Mouse (Mus musculus) embryonic facial prominence, embryonic 14.5 days (tissue): ENCODE results near the gene Flnb. TPM values are rescaled to one million over a fixed set of nuclear protein-coding genes. Genes with fewer than 3 reads are reported as not detected.
A peak's percentile ranks its signal among the peaks of the same experiment; 100 is the strongest.

ENCODE experiments used
- ATAC-seq: fragments of 200-750 bp; cut with Nextera tagmentation; 2 replicates; pipeline ENCODE4 v1.8.0; 2017; ENCODE audit warnings: low read depth, moderate number of reproducible peaks, moderate TSS enrichment
- DNase-seq: peaks from one replicate; pipeline ENCODE4 v3.0.0-alpha.2; 2015; ENCODE audit warnings: low spot score
- H3K27ac ChIP-seq: fragments of 300-500 bp; sonication (generic); replicated peaks from 2 replicates; pipeline ENCODE4 v1.5.1; 2014; ENCODE audit warnings: low read depth, mild to moderate bottlenecking, low read length, moderate library complexity
- H3K27me3 ChIP-seq: fragments of 300-500 bp; sonication (generic); replicated peaks from 2 replicates; pipeline ENCODE4 v1.6.1; 2014; ENCODE audit warnings: low read length; ENCODE audit not compliant: control insufficient read depth, insufficient read depth
- H3K36me3 ChIP-seq: fragments of 300-500 bp; sonication (generic); 2 replicates; pipeline ENCODE4 v1.6.1; 2014; ENCODE audit warnings: low read length, mixed read lengths; ENCODE audit not compliant: control insufficient read depth, insufficient read depth
- H3K4me1 ChIP-seq: fragments of 300-500 bp; sonication (generic); 2 replicates; pipeline ENCODE4 v1.6.1; 2014; ENCODE audit warnings: antibody characterized with exemption, low read length; ENCODE audit not compliant: control insufficient read depth, insufficient read depth
- H3K4me2 ChIP-seq: fragments of 300-500 bp; sonication (generic); 2 replicates; pipeline ENCODE4 v1.6.1; 2014; ENCODE audit warnings: low read depth, mild to moderate bottlenecking, low read length, moderate library complexity, mixed read lengths
- H3K4me3 ChIP-seq: fragments of 300-500 bp; sonication (generic); 2 replicates; pipeline ENCODE4 v1.5.1; 2014; ENCODE audit warnings: low read depth, mild to moderate bottlenecking, low read length
- H3K9ac ChIP-seq: fragments of 300-500 bp; sonication (generic); 2 replicates; pipeline ENCODE4 v1.6.1; 2014; ENCODE audit warnings: low read depth, mild to moderate bottlenecking, low read length, moderate library complexity, mixed read lengths
- H3K9me3 ChIP-seq: fragments of 300-500 bp; sonication (generic); 2 replicates; pipeline ENCODE4 v1.6.1; 2016; ENCODE audit warnings: low read length; ENCODE audit not compliant: control insufficient read depth
- WGBS: fragments of 180-500 bp; shearing (Covaris S2); extraction: QIAGEN DNeasy Blood & Tissue Kit; methylation state at CpG from one replicate; pipeline ENCODE4 v1.1.7; 2014; 5-methylcytosine and 5-hydroxymethylcytosine counted together
- polyA plus RNA-seq: library from polyadenylated mRNA; unstranded; fragments of >200 nt; fragmentation: Nextera tagmentation; extraction: Ambion mirVana; gene quantifications from 2 replicates; pipeline ENCODE4 v1.2.1, GENCODE M21; 2014

The Flnb gene
- polyA plus RNA-seq, 1 experiment from 2014 or later, result 26.7 TPM

GRCm38 (mm10) chr14:7880389-7880788 is 62.6 kb downstream of the Flnb start:
- no peak overlapping the region for H3K27ac ChIP-seq
- ATAC-seq, result no peak
- H3K27me3 ChIP-seq, result no peaks in the 10 kb centered on the region
- H3K4me3 ChIP-seq, result no peak overlapping the region
- H3K9ac ChIP-seq, result no peak overlapping the region
- no peak for DNase-seq
- H3K36me3 ChIP-seq, result peaks cover 66% of the 10 kb centered on the region
- H3K4me2 ChIP-seq, result no peak overlapping the region
- no peaks in the 10 kb centered on the region for H3K4me1 ChIP-seq
- whole genome bisulfite sequencing, result 87% methylated on average over 6 of the region's 6 CpGs
- H3K9me3 ChIP-seq, result no peaks in the 10 kb centered on the region

DNA sequence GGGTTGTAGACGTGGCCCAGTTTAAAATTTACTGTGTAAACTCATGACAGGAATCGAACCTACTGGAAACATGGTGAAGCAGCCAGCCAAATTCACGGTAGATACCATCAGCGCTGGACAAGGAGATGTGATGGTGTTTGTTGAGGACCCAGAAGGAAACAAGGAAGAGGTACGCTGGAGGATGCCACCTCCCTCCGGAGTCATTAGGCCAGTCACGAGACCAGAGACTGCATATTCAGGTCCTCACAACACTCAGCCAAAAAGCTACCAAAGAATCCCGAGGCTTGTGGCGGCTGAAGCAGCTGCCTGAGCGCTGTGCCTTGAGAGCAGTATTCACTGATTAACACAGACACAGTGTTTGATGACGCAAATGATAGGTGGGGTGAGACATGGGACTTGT is 63.8 kb downstream of the Flnb start:
- no peaks in the 10 kb centered on the region for H3K4me1 ChIP-seq
- peaks cover 64% of the 10 kb centered on the region for H3K36me3 ChIP-seq
- H3K9ac ChIP-seq, result no peak overlapping the region
- DNase-seq, result no peak
- no peak overlapping the region for H3K27ac ChIP-seq
- no peak overlapping the region for H3K4me2 ChIP-seq
- ATAC-seq, result no peak
- 92% methylated on average over 11 of the region's 11 CpGs for WGBS
- H3K4me3 ChIP-seq, result no peak overlapping the region
- no peaks in the 10 kb centered on the region for H3K27me3 ChIP-seq
- no peaks in the 10 kb centered on the region for H3K9me3 ChIP-seq

- ATAC-seq, result no peak
- Histone ChIP-seq H3K4me2 (no peak overlapping the region), H3K9ac (no peak overlapping the region), H3K36me3 (peaks cover 70% of the 10 kb centered on the region), H3K27me3 (no peaks in the 10 kb centered on the region), H3K4me3 (no peak overlapping the region), H3K9me3 (no peaks in the 10 kb centered on the region), H3K27ac (no peak overlapping the region), H3K4me1 (no peaks in the 10 kb centered on the region)
- WGBS, result 91% methylated on average over 8 of the region's 8 CpGs
- DNase-seq, result no peak
These were observed 64.3 kb downstream of the Flnb start for GRCm38 (mm10) chr14:7882050-7882449.

- no peak for DNase-seq
- no peak for ATAC-seq
- Histone ChIP-seq H3K27me3 (no peaks in the 10 kb centered on the region), H3K36me3 (peaks cover 74% of the 10 kb centered on the region), H3K4me3 (no peak overlapping the region), H3K4me2 (no peak overlapping the region), H3K27ac (no peak overlapping the region), H3K9ac (no peak overlapping the region), H3K4me1 (peaks cover 14% of the 10 kb centered on the region), H3K9me3 (no peaks in the 10 kb centered on the region)
- 91% methylated on average over 1 of the region's 1 CpGs for WGBS
These were observed 66.4 kb downstream of the Flnb start for GRCm38 (mm10) chr14:7884158-7884557.

DNA sequence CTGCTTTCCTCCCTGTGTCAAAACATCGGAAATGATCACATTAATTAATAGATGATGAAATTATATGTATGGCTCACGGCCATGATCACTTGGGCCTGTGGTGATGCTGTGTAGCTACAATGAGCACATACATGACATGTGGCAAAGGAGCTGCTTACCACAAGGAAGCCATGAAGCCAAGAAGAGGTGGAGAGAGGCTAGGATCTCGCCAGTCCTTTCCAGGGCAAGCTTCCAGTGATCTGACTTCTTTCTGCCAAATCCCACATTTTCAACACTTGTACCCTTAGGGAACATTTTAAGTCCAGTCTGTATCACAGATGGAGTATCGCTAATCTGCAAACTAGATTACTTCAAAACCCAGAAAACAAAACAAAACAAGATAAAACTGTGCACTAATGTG is 67.1 kb downstream of the Flnb start:
- no peak for ATAC-seq
- WGBS, result 85% methylated on average over 4 of the region's 4 CpGs

DNA sequence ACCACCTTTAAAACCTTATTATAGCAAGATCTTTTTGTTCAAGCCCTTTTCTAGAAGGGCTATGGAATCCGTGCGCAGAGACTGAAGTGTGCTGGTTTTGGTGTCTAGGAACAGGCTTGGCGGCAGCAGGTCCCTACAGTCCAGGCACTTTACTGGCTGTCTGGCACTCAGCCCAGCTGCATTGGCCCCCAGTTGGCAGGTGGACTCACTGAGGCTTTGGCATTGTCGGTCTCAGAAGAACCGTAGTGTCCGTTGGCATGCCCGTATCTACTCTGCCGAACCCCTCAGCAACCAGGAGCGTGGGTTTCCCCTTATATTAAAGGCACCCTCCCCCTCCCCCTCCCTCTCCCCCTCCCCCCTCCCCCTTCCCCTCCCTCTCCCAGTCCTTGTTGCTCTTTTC is 67.8 kb downstream of the Flnb start:
- H3K9me3 ChIP-seq, result no peaks in the 10 kb centered on the region
- H3K27me3 ChIP-seq, result no peaks in the 10 kb centered on the region
- peaks cover 72% of the 10 kb centered on the region for H3K36me3 ChIP-seq
- ATAC-seq, result no peak
- WGBS, result 92% methylated on average over 9 of the region's 9 CpGs
- DNase-seq, result no peak
- no peak overlapping the region for H3K4me2 ChIP-seq
- no peak overlapping the region for H3K27ac ChIP-seq
- H3K4me3 ChIP-seq, result no peak overlapping the region
- peaks cover 26% of the 10 kb centered on the region for H3K4me1 ChIP-seq
- no peak overlapping the region for H3K9ac ChIP-seq

More for the DNA sequence above, 67.1 kb downstream of the Flnb start:
- no peak overlapping the region for H3K4me2 ChIP-seq
- no peak for DNase-seq
- no peaks in the 10 kb centered on the region for H3K27me3 ChIP-seq
- H3K9me3 ChIP-seq, result no peaks in the 10 kb centered on the region
- peaks cover 69% of the 10 kb centered on the region for H3K36me3 ChIP-seq
- peaks cover 19% of the 10 kb centered on the region for H3K4me1 ChIP-seq
- no peak overlapping the region for H3K4me3 ChIP-seq
- no peak overlapping the region for H3K27ac ChIP-seq
- H3K9ac ChIP-seq, result no peak overlapping the region

DNA sequence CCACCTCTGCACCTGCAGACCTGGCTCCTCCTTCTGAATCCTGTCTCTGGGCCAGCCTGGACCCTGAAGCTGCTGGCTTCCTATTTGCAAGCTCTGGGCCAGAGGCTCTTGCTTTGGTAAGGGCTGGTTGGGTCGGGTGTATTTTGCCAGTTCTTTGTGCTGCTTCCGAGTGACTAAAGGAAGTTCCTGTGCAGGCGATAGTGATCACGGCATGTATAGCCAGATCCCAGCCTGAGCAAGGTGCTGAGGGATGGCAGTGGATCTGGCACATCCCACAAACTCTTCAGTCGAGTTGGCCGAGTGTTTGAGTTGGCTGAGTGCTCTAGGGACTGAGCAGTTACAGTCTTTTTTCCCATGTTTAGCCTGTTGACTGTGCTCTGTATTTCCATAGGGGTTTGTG is 68.3 kb downstream of the Flnb start:
- H3K36me3 ChIP-seq, result peaks cover 77% of the 10 kb centered on the region

GRCm38 (mm10) chr14:7887171-7887570 is 69.4 kb downstream of the Flnb start:
- H3K9me3 ChIP-seq, result no peaks in the 10 kb centered on the region
- H3K4me2 ChIP-seq, result no peak overlapping the region
- no peak for DNase-seq
- no peak overlapping the region for H3K4me3 ChIP-seq
- H3K9ac ChIP-seq, result no peak overlapping the region
- 94% methylated on average over 7 of the region's 7 CpGs for WGBS
- peaks cover 76% of the 10 kb centered on the region for H3K36me3 ChIP-seq
- peaks cover 29% of the 10 kb centered on the region for H3K4me1 ChIP-seq
- H3K27me3 ChIP-seq, result no peaks in the 10 kb centered on the region
- no peak for ATAC-seq
- H3K27ac ChIP-seq, result no peak overlapping the region

More for the DNA sequence above, 68.3 kb downstream of the Flnb start:
- Histone ChIP-seq H3K4me2 (no peak overlapping the region), H3K27me3 (no peaks in the 10 kb centered on the region), H3K27ac (no peak overlapping the region), H3K4me1 (peaks cover 29% of the 10 kb centered on the region), H3K9ac (no peak overlapping the region), H3K4me3 (no peak overlapping the region), H3K9me3 (no peaks in the 10 kb centered on the region)
- DNase-seq (no peak), ATAC-seq (no peak)
- WGBS, result 82% methylated on average over 6 of the region's 6 CpGs

DNA sequence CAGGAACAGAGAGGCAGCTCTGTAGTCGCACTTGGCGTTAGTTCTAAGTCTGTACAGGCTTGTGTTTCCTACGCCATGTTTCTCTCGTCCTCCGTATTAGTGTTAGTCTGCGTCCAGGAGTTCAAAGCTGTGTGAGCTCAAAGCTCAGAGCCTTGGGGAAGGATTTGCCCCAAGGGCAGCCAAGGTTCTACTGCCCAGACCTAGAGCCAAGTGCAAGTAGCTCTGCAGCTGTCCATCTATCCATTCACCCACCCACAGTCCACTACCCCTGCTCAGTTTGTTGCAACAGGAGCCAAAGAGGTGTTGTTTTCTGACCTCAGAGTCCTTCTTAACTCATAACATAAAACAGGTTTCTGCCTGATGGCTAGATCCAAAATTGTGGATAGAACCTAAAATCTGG is 70.5 kb downstream of the Flnb start:
- ATAC-seq, result no peak
- no peak for DNase-seq
- Histone ChIP-seq H3K9ac (peak overlapping the region; percentile 17; the same call in 1 of the 2 replicates), H3K27ac (peak overlapping the region; percentile 94), H3K4me1 (peaks cover 29% of the 10 kb centered on the region), H3K4me3 (no peak overlapping the region), H3K36me3 (peaks cover 78% of the 10 kb centered on the region), H3K27me3 (no peaks in the 10 kb centered on the region), H3K9me3 (no peaks in the 10 kb centered on the region), H3K4me2 (no peak overlapping the region)
- 67% methylated on average over 6 of the region's 6 CpGs for WGBS
